Mouse (Mus musculus) heart, embryonic 12.5 days (tissue): Measurements from ENCODE around the gene Ubxn2a. TPM values are rescaled to one million over a fixed set of nuclear protein-coding genes. Genes with fewer than 3 reads are reported as not detected.

Experiments used
- ATAC-seq: fragments of 200-750 bp; cut with Nextera tagmentation; 2 replicates; pipeline ENCODE4 v1.8.0; 2017; ENCODE audit warnings: moderate TSS enrichment, moderate library complexity; ENCODE audit not compliant: insufficient number of reproducible peaks, low FRiP score
- H3K27ac ChIP-seq: fragments of 300-500 bp; sonication (generic); 2 replicates; pipeline ENCODE4 v1.5.1; 2016; ENCODE audit warnings: mild to moderate bottlenecking, moderate library complexity; ENCODE audit not compliant: poor library complexity, severe bottlenecking
- H3K27me3 ChIP-seq: fragments of 300-500 bp; sonication (generic); replicated peaks from 2 replicates; pipeline ENCODE4 v1.6.1; 2016; ENCODE audit warnings: mild to moderate bottlenecking, moderate library complexity
- H3K36me3 ChIP-seq: fragments of 300-500 bp; sonication (generic); 2 replicates; pipeline ENCODE4 v1.6.1; 2016; ENCODE audit warnings: mild to moderate bottlenecking, moderate library complexity
- H3K4me1 ChIP-seq: fragments of 300-500 bp; sonication (generic); replicated peaks from 2 replicates; pipeline ENCODE4 v1.6.1; 2016; ENCODE audit warnings: mild to moderate bottlenecking
- H3K4me2 ChIP-seq: fragments of 300-500 bp; sonication (generic); 2 replicates; pipeline ENCODE4 v1.6.1; 2016; ENCODE audit warnings: mild to moderate bottlenecking, moderate library complexity
- H3K4me3 ChIP-seq: fragments of 300-500 bp; sonication (generic); 2 replicates; pipeline ENCODE4 v1.5.1; 2016; ENCODE audit warnings: mild to moderate bottlenecking
- H3K9ac ChIP-seq: fragments of 300-500 bp; sonication (generic); 2 replicates; pipeline ENCODE4 v1.6.1; 2016; ENCODE audit warnings: mild to moderate bottlenecking, moderate library complexity
- H3K9me3 ChIP-seq: fragments of 300-500 bp; sonication (generic); replicated peaks from 2 replicates; pipeline ENCODE4 v1.6.1; 2016; ENCODE audit warnings: mild to moderate bottlenecking, moderate library complexity
- WGBS: fragments of 180-500 bp; shearing (Covaris S2); methylation state at CpG from one replicate; pipeline ENCODE4 v1.1.7; 2016; 5-methylcytosine and 5-hydroxymethylcytosine counted together
- polyA plus RNA-seq: library from polyadenylated mRNA; unstranded; fragments of >200 nt; fragmentation: Nextera tagmentation; extraction: Ambion mirVana; gene quantifications from 2 replicates; pipeline ENCODE4 v1.2.1, GENCODE M21; 2016

Ubxn2a gene
- polyA plus RNA-seq, 1 experiment from 2014 or later: 36.0 TPM

GRCm38 (mm10) chr12:4878296-4878783 is 29.2 kb downstream of the Ubxn2a start:
- H3K4me1 ChIP-seq: peaks cover 15% of the 10 kb centered on the region
- peaks cover 4% of the 10 kb centered on the region; the same call in 1 of the 2 replicates for H3K9me3 ChIP-seq
- no peak for ATAC-seq
- no peaks in the 10 kb centered on the region for H3K27me3 ChIP-seq
- H3K4me2 ChIP-seq: no peak overlapping the region
- no peak overlapping the region for H3K9ac ChIP-seq
- H3K4me3 ChIP-seq: no peak overlapping the region
- H3K27ac ChIP-seq: no peak overlapping the region
- peaks cover 42% of the 10 kb centered on the region for H3K36me3 ChIP-seq
- WGBS: 67% methylated on average over 9 of the region's 9 CpGs

- no peak overlapping the region for H3K4me3 ChIP-seq
- WGBS: 85% methylated on average over 8 of the region's 8 CpGs
- H3K9me3 ChIP-seq: peaks cover 4% of the 10 kb centered on the region; the same call in 1 of the 2 replicates
- peaks cover 34% of the 10 kb centered on the region for H3K4me1 ChIP-seq
- H3K36me3 ChIP-seq: peaks cover 20% of the 10 kb centered on the region
- ATAC-seq: no peak
- H3K4me2 ChIP-seq: no peak overlapping the region
- no peak overlapping the region for H3K27ac ChIP-seq
- H3K9ac ChIP-seq: no peak overlapping the region
- H3K27me3 ChIP-seq: no peaks in the 10 kb centered on the region
Observed at GRCm38 (mm10) chr12:4875623-4876022, 31.9 kb downstream of the Ubxn2a start.

GRCm38 (mm10) chr12:4874161-4874927 is 33.2 kb downstream of the Ubxn2a start, which contains the start of gene Mfsd2b:
Mfsd2b (minus strand) TSS chr12:4874359.
- Histone ChIP-seq H3K4me2 (peak within 1 kb of the TSS; percentile 80), H3K27ac (peak within 1 kb of the TSS; percentile 26; the same call in 1 of the 2 replicates), H3K9me3 (peaks cover 4% of the 10 kb centered on the region; the same call in 1 of the 2 replicates), H3K4me1 (peaks cover 34% of the 10 kb centered on the region), H3K9ac (peak within 1 kb of the TSS; percentile 72), H3K4me3 (peak within 1 kb of the TSS; percentile 39), H3K36me3 (peaks cover 12% of the 10 kb centered on the region), H3K27me3 (no peaks in the 10 kb centered on the region)
- WGBS: 3% methylated on average over 24 of the region's 24 CpGs
- peak; percentile 91 for ATAC-seq

- H3K27me3 ChIP-seq: no peaks in the 10 kb centered on the region
- no peaks in the 10 kb centered on the region for H3K9me3 ChIP-seq
- peak overlapping the region; percentile 26; the same call in 1 of the 2 replicates for H3K27ac ChIP-seq
- WGBS: 62% methylated on average over 6 of the region's 6 CpGs
- H3K9ac ChIP-seq: peak overlapping the region; percentile 72
- H3K4me1 ChIP-seq: peaks cover 34% of the 10 kb centered on the region
- ATAC-seq: no peak
- peaks cover 4% of the 10 kb centered on the region; the same call in 1 of the 2 replicates for H3K36me3 ChIP-seq
- H3K4me2 ChIP-seq: peak overlapping the region; percentile 80
- H3K4me3 ChIP-seq: peak overlapping the region; percentile 39
Observed at GRCm38 (mm10) chr12:4873531-4873930, 34.0 kb downstream of the Ubxn2a start.

- Histone ChIP-seq H3K27me3 (no peaks in the 10 kb centered on the region), H3K4me2 (peak overlapping the region; percentile 80; the same call in 1 of the 2 replicates), H3K4me3 (peak overlapping the region; percentile 39; the same call in 1 of the 2 replicates), H3K4me1 (peaks cover 34% of the 10 kb centered on the region), H3K36me3 (no peaks in the 10 kb centered on the region), H3K27ac (0 out of 2 replicates have a peak overlapping the region, but pooled peaks have one; percentile 14), H3K9me3 (no peaks in the 10 kb centered on the region), H3K9ac (no peak overlapping the region)
- WGBS: 38% methylated on average over 5 of the region's 5 CpGs
- peak; percentile 73 for ATAC-seq
Observed at GRCm38 (mm10) chr12:4872983-4873477, 34.5 kb downstream of the Ubxn2a start.

GRCm38 (mm10) chr12:4872273-4872672 is 35.2 kb downstream of the Ubxn2a start:
- Histone ChIP-seq H3K4me1 (peaks cover 34% of the 10 kb centered on the region), H3K27me3 (no peaks in the 10 kb centered on the region), H3K4me2 (peak overlapping the region; percentile 33), H3K9ac (no peak overlapping the region), H3K36me3 (no peaks in the 10 kb centered on the region), H3K4me3 (no peak overlapping the region), H3K9me3 (no peaks in the 10 kb centered on the region), H3K27ac (no peak overlapping the region)
- WGBS: 39% methylated on average over 4 of the region's 4 CpGs
- ATAC-seq: no peak

- no peak overlapping the region for H3K27ac ChIP-seq
- no peak overlapping the region for H3K4me2 ChIP-seq
- ATAC-seq: no peak
- H3K27me3 ChIP-seq: no peaks in the 10 kb centered on the region
- H3K4me3 ChIP-seq: no peak overlapping the region
- peaks cover 34% of the 10 kb centered on the region for H3K4me1 ChIP-seq
- no peaks in the 10 kb centered on the region for H3K9me3 ChIP-seq
- WGBS: 90% methylated on average over 5 of the region's 5 CpGs
- H3K9ac ChIP-seq: no peak overlapping the region
- no peaks in the 10 kb centered on the region for H3K36me3 ChIP-seq
Observed at GRCm38 (mm10) chr12:4871260-4871659, 36.2 kb downstream of the Ubxn2a start.

- Histone ChIP-seq H3K27me3 (no peaks in the 10 kb centered on the region; the same call in 1 of the 2 replicates), H3K36me3 (no peaks in the 10 kb centered on the region), H3K4me3 (no peak overlapping the region), H3K9ac (no peak overlapping the region), H3K4me2 (no peak overlapping the region), H3K4me1 (peaks cover 36% of the 10 kb centered on the region), H3K9me3 (no peaks in the 10 kb centered on the region), H3K27ac (no peak overlapping the region)
- ATAC-seq: no peak
- WGBS: 72% methylated on average over 8 of the region's 8 CpGs
Observed at GRCm38 (mm10) chr12:4868924-4869323, 38.6 kb downstream of the Ubxn2a start.

- Histone ChIP-seq H3K27me3 (no peaks in the 10 kb centered on the region; the same call in 1 of the 2 replicates), H3K27ac (peak overlapping the region; percentile 84; the same call in 1 of the 2 replicates), H3K9ac (0 out of 2 replicates have a peak overlapping the region, but pooled peaks have one; percentile 20), H3K36me3 (0 out of 2 replicates have a peak, but pooled peaks cover 5% of the 10 kb centered on the region), H3K4me1 (peaks cover 40% of the 10 kb centered on the region), H3K9me3 (no peaks in the 10 kb centered on the region), H3K4me3 (no peak overlapping the region), H3K4me2 (peak overlapping the region; percentile 49)
- 45% methylated on average over 4 of the region's 4 CpGs for WGBS
- no peak for ATAC-seq
Observed at GRCm38 (mm10) chr12:4864338-4864690, 43.2 kb downstream of the Ubxn2a start.

GRCm38 (mm10) chr12:4863654-4864337 is 43.7 kb downstream of the Ubxn2a start:
- Histone ChIP-seq H3K4me2 (peak overlapping the region; percentile 49), H3K36me3 (0 out of 2 replicates have a peak, but pooled peaks cover 5% of the 10 kb centered on the region), H3K4me3 (no peak overlapping the region), H3K9ac (0 out of 2 replicates have a peak overlapping the region, but pooled peaks have one; percentile 20), H3K27ac (peak overlapping the region; percentile 84), H3K9me3 (no peaks in the 10 kb centered on the region), H3K4me1 (peaks cover 42% of the 10 kb centered on the region), H3K27me3 (no peaks in the 10 kb centered on the region; the same call in 1 of the 2 replicates)
- WGBS: 29% methylated on average over 4 of the region's 4 CpGs
- ATAC-seq: peak; percentile 72
